Mouse (Mus musculus) kidney, postnatal 36 days (tissue): ENCODE measurements at regions not wholly inside any gene's neighbourhood (a gene's known extent, or its start where the extent isn't known, plus 50 kb on each side); places are given as distances from the start of the nearest gene placed in this dataset.
A peak's percentile ranks its signal among the peaks of the same experiment; 100 is the strongest.
"Not testable (repeated sequence)": the region's sequence is repeated elsewhere in the genome, so short reads cannot be mapped to it uniquely, and the experiment has no call there.

ENCODE experiments used
- DNase-seq, 2 experiments: peaks; one replicate each; pipeline ENCODE4 v3.0.0; 2021 to 2022; ENCODE audit warnings: mixed read lengths in 2 of 2

DNA sequence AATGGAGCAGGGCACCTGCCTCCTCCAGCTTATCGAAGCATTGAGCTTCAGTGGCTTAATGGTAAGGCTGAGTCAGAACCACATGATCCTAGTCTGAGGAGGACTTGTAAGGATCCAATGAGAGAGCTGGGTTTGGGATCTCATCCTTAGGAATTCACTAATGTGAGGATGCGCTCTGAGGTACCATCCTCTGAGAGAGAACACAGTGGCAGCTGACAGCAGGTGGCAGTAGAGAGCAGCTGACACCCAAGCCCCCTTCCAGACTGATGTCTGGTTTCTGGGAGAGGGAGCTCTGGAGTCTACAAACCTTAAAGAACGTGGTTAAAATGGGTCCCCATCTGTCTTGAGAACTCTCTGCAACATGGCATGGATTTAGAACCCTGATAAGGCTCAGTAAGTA is 137.8 kb downstream of the B3glct start:
- DNase-seq: peak; percentile 17 to 78

DNA sequence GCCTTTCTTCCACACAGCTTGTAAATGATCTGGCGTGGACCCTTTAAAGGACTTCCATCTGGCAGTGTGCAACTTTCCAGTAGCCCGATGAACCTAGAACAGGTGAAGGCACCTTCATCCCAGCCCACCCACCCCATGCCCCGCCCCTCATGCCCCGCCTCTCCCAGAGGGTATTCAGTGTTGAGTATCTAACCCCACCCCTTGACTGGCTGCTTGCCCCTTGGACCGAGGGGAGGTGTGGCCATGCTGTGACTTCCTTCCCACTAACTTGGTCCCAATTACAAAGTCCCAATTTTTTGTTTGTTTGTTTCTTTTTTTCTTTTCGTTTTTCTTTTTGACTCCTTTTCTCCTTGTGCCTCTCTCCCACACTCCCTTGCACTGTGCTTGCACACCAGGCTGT is 140.8 kb downstream of the B3glct start:
- DNase-seq: no peak

DNA sequence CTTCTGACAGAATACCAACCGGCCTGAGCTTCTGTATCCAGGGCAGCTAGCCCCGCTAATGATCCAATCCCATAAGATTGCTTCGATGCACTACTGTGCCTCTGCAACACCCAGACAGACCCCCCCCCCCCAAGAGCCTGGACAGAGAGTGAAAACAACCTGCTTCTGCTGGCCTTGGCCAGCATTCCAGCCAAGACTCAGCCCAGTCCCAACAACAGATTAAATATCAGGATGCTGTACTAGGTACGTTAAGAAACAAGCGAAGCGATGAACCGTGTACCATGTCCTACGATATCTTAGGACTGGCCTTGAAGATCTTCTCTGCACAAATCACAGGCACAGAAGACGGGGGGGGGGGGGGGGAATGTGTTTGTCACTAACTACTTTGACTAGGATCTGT is 145.8 kb downstream of the B3glct start:
- DNase-seq: no peak

DNA sequence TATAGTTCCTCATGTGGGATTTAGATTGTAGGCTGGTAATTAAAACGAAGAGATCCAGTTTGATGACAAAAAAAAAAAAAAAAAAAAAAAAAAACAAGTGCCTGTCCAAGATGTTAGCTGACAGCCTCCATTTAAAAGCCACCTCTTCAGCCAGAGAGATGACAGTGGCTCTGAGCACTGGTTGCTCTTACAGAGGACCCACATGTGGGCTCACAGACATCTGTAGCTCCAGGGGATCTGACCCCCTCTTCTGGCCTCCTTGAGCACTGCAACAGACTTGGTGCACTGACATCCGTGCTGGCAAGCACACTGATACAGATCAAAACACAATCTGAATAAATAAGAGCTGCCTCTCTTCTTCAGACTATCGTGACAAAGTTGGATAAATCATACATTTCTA is 149.6 kb downstream of the B3glct start:
- no peak for DNase-seq

DNA sequence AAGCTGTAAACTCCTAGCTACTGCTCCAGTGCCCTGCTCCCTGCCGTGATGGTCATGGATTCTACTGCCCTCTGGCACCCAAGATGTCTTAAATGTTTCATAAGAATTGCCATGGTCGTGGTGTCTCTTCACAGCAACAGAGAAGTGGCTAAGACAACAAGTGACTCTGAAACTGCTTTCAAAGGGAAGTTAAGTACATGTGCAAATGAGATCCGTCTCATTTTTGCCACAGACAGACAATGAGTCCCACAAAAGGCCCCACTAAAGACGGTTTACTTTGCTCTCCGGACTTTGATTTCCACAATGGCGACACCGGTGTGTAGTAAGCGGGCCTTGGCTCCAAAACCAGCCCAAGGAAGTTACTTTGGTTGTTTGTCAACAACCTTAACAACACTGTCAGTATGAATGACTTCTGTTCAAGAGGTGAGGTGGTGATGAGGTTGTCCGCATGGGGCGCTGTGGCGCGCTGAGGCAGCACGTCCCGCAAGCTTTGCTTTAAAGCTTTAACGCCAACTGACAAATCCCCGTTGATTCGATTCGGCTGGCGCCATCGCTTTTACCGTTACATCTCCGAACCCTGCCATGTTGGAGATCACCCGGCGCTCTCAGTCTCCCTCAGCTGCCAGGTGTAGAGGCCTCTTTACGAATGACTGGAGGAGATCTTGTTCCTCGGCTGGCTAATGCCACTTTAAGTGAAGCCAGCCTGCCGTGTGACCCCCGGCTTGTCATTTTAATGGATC is 153.3 kb downstream of the B3glct start:
- DNase-seq: peak; percentile 58 to 92

DNA sequence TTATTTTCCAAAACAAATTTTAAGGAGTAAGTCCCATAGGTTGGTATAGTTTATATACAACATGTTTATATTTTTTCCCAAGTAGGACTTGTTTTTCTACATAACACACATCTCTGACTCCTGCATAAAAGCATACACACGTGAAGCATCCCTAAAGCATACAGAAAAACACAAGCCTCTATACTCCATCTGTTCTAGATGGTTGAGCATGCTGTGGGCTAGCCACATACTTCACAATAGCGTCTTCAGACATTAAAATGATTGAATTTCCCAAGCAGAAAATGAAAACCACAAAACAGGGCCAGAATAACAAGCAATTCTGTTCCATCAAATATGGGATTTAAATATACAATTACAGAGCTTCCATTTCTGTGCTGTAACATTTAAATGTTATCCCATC is 159.3 kb downstream of the B3glct start:
- no peak for DNase-seq

DNA sequence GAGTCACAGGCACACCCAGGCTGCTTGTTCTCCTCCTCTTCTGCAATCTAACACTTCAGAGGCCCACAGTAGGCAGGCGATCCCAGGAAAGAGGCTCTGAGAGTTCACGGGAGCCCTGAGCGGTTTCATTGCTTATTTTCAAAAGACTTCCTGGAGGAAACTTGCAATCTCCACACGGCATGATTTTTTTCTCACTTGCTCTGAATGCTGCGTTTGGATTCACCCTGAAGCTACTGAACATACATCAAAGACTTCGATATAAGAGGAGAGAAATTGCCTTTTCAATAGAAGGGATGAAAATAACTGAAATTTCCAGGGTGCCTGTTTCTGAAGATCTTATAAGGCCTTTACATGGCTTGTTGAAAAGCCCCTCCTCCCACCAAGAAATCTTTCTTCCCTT is 164.5 kb downstream of the B3glct start:
- no peak for DNase-seq

DNA sequence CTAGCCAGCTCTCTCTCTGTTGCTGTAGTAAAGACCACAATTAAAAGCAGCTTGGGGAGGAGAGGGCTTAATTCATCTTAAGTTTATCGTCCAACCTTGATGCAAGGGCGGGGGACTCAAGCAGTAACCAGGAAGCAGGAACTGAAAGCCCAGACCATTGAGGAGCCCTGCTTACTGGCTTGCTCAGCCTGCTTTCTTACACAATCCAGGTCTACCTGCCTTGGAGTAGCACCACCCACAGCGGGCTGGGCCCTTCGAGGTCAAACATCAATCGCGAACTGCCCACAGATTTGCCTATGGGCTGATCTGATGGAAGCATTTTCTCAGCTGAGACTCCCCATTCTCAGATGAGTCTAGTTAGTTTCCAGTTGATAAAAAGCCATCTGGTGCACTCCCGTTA is 165.3 kb downstream of the B3glct start:
- no peak for DNase-seq

DNA sequence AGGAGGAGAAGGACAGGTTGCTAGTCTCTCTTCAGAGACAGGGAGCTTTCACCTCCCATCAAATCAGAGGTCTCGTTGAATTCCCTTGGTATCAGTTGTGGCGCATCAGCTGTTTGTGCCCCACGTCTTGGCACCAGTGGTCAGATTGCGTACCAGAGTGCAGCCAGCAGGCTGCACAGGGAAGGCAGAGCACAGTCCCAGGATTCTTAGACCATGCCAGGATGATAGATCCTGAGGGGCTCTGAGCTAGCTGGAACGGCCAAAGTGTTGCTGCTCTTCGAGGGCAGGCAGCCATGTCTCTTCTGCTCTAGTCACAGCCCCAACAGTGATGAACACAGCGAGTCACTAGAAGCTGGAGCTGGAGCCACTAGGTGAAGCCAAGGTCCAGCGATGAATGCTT is 167.2 kb downstream of the B3glct start:
- DNase-seq: no peak

DNA sequence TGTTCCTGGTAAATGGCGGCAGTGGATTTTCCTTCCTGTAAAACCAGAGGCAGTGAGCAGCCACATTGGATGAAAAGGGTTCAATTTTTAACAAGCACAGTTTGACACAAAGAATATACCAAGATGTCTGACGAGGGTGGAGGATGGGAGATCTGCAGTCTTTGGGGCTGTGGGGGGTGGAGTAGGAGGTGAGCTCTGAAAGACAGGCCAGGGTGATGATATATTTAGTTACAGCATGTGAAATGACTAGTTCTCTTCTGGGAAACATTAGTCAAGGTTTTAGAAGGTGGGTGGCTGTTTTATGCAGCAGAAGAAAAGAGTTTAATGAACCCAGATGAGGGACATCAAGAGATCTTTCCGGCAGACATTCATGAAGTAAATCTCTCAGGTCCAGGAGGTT is 170.0 kb upstream of the Rxfp2 start:
- no peak for DNase-seq

DNA sequence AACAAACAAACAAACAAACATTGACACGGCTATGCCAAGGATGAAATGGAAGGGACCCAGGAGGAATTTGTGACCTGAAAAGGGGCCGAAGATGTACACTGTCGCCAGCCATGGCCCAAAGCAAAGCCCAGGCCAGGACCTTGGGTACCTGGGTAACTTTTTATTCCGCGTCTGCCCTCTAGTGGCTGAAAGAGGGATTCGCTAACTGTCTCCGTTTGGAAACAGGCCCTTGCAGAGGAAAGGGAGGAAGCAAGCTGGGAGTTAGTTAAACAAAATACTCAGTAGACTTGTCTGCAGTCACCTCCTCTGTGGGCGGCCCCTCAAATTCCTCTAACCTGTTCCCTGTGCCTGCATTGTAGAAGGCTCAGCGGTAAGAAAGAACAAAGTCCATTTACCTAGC is 167.5 kb upstream of the Rxfp2 start:
- peak; percentile 60 to 83 for DNase-seq

DNA sequence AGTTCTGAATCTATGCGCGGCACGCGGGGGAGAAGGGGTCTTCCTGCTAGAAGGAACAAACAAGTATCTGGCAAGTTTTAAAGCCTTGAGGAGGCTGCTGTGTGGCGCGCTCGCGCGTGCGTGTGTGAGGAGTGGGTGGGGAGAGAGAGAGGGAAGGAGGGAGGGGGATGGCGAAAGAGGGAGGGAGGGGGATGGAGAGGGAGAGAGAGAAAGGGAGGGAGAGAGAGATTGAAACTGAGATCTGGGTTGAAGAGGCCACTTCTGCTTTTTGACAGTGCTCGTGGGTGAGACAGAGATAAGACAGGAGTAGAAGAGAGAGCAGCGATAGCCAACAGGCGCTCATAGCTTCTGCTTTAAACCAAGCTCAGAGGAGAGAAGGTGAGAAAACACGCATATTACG is 166.0 kb upstream of the Rxfp2 start:
- no peak for DNase-seq

DNA sequence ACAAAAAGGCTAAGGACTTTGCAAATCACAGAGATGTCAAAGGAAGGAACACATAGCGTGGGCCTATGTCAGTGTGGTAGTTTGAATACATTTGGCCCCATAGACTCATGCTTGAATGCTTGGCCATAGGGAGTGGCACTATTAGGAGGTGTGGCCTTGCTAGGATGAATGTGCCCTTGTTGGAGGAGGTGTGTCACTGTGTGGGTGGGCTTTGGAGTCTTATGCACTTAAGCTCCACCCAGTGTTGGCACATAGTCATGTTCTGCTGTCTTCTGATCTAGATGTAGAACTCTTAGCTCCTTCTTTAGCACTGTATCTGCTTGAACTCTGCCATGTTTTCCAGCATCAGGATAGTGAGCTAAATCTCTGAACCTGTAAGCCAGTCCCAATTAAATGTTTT is 162.4 kb upstream of the Rxfp2 start:
- DNase-seq: no peak

DNA sequence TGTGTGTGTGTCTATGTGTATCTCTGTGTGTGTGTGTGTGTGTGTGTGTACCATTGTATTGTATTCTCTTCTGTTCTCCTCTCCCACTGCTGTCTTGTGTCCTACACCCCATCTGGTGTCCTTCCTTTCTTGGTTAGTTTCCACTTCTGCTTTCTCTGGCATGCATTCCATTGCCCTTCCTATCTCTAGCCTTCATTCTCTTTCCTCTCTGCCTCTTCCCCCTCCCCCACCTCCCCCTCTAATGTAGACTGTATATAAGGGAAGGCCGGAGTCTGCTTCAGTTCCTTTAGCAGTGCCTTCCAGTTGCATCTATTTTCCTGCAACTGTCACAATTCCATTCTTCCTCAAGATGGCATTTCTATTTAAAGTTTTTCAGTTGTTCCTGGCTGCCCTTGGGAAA is 161.5 kb upstream of the Rxfp2 start:
- DNase-seq: no peak

DNA sequence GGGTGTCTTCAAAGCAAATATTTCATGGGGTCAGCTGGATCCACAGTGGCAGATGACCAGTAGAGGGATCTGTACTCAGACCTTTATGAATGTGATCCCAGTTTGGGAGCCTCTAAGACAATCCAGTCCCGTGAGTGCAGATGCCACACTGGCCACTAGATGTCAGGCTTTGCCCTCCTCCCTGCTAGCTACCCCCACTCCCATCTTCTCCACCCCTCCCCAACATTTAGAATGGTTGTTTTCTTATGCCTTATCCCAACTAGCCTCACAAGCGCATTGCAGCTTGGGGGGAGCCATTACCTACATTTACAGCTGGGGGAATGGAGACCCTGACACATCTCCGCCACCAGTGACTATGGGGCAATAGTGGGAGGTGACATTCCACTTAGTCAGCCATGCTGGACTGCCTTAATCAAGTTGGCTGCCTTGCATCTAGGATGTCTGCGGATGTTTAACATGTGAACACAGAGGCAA is 156.9 kb upstream of the Rxfp2 start:
- peak; percentile 48 to 81 for DNase-seq

DNA sequence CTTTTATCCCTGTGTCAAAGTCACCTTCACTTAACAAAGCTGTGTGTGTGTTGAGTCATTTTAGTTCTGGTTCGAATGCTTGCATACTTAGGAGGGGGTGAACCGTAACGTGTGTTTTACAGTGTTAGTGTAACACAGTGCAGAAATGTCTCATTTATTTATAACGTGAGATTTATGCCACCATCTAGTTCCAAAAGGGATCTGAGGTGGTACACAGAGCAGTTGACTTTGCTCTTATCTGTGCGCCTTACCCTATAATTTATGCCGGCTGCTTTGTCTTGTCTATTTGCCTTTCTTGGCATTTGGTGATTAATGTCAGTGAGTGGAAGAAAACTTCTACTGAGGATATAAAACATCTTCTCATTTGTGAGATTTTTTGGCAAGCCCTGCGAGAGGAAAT is 150.5 kb upstream of the Rxfp2 start:
- DNase-seq: peak; percentile 15

DNA sequence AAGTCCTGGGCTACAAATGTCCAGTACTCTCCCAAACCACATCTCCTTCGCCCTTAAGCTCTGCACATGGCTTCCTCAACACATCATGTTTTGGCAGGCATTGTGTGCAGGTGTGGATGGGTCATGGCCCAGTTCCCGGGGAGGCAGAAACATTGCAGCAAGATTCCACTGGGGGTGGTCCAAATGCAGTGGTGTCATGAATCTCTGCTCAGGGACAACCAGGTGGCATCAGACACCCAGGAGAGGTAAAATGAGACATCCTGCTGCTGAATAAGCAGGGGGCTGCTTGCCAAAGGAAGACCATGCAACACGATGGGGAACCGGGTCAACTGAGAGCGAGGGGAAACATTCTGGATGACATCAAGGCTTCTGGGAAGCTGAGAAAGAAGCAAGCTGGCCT is 149.0 kb upstream of the Rxfp2 start:
- no peak for DNase-seq

DNA sequence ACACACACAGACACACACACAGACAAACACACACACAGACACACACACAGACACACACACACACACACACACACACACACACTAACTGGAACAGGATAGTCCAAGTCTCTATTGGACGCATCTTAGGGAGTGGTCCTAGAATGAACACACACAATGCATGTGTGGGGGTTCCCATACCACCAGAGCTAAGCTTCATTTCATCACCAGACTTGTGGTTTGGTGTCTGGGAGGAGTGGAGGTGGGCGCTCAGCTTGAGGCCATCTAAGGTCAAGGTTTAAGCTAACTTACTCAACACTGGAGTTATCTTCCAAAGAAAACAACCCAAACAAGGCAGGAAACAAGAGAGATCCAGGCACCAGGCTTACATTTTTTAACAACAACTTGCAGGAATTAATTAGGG is 147.9 kb upstream of the Rxfp2 start:
- no peak for DNase-seq

DNA sequence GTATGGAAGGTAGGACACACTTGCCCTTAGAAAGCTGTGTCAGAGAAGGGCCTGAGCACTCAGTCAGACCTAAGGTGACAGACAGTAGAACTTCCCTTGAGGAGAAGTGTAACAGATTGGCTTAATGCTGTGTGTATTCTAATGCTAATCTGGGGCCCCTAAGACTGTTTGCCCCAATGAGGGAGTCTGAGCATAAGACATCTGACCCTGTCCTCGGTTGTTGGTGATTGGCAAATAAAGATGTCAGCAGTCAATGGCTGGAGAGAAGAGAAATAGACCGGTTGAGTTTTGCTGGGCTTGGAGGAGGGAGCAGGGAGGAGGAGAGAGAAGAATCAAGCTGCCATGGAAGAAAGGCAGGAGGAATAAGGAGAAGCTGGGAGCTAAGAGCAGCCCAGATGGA is 147.0 kb upstream of the Rxfp2 start:
- no peak for DNase-seq

DNA sequence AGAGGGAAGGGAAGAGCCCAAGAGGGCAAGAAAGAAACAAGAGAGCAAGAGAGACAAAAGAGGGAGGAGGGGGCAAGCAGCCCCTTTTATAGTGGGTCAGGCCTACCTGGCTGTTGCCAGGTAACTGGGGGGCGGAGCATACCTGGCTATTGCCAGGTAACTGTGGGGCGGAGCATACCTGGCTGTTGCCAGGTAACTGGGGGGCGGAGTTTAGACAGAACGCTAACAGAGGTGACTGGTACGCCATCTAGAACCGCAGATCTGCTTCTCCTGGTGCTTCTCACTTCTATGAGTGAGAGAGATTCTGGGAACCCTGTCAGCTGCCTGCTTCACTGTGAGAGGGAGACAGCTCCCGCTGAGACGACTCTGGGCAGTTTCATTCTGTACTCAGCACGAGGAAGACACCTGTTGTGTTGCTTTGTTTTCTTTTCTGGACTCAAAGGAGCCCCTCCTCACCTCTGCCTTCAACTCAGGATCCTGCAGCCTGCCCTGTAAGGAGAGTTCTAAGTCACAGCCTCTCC is 144.9 kb upstream of the Rxfp2 start:
- DNase-seq: no peak

DNA sequence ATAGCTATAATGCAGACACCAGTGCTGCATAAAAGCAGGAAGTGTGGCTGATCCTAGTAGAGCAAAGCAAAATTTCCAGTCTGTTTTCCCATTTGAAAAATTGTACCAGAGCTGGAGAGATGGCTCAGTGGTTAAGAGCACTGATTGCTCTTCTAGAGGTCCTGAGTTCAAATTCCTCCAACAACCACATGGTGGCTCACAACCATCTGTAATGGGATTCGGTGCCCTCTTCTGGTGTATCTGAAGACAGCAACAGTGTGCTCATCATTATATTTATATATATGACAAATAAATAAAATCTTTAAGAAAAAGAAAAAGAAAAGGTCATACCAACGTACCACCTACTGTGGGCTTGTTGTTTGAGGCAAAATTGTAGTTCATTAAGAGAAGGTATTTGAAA is 144.1 kb upstream of the Rxfp2 start:
- DNase-seq: no peak

DNA sequence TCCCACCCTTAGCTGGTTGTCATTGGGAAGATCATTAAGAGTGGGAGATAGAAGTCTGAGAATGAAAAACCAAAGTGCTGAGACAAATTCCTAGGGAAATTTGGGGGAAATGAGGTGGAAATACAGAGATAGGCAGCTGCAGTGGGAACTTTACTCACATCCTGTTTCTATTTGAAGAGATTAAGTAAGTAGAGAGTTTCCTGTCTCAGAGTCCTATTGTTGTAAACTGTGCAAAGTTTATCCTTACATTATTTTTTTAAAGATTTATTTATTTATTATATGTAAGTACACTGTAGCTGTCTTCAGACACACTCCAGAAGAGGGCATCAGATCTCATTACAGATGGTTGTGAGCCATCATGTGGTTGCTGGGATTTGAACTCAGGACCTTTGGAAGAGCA is 126.0 kb upstream of the Rxfp2 start:
- not testable (repeated sequence) for DNase-seq

DNA sequence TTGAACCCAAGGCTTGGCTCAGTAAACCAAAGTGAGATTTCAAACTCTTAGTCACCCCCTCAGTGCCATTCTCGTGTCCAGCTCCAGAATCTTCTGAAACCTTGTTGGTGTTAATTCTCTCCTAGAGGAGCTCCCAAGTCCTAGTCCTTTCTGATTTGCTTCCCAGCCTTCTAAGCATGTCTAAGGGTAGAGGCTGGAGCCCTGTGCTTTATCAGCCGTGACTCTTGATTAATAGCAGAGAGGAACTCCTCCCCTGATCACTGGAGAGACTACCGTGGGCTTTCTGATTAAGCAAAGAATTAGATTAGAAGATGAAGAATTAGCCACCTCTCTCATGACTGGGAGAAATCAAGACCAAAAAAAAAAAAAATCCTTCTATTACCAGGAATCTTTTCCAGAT is 111.5 kb upstream of the Rxfp2 start:
- DNase-seq: no peak

DNA sequence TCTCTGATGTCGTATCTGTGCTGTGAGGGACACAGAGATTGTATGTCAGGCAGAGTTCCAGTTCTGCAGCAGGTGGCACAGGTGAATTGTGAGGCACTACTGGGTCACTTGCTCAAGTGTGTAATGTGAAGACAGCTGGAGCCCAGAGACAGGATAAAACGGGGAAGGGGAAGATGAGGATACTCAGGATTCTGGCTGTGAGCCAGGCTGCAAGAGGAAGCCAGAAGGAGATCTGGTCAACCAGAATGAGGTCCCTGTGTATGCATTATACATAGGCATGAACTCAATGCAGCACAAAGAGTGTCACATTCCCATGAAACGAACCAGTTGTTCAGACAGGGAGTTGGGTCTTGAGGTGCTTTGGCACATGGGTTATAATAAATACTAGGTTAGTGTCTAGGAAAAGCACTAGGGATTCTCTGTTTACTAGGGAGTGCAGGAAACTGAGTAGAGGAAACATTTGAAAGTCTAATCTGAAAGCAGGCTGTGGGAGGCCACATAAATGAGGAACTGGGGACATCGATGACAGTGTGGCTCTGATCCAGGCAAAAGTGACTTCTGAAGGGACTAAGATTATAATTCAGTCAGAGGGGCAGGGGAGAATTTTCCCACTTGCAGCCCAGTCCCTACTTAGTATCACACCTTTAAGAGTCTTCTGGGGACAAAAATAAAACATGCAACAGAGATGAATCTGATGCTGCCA is 109.9 kb upstream of the Rxfp2 start:
- peak in 1 of 2 experiments; percentile 39 for DNase-seq
